Mouse (Mus musculus) kidney, embryonic 14.5 days (tissue): ENCODE results near the gene Slc7a1. TPM values are rescaled to one million over a fixed set of nuclear protein-coding genes. Genes with fewer than 3 reads are reported as not detected.

Experiments used
- ATAC-seq: fragments of 200-750 bp; cut with Nextera tagmentation; 2 replicates; pipeline ENCODE4 v1.8.0; 2017; ENCODE audit warnings: moderate number of reproducible peaks, mild to moderate bottlenecking, moderate TSS enrichment, moderate library complexity; ENCODE audit not compliant: low FRiP score, low TSS enrichment
- H3K27ac ChIP-seq: fragments of 300-500 bp; sonication (generic); 2 replicates; pipeline ENCODE4 v1.5.1; 2014; ENCODE audit warnings: low read depth, mild to moderate bottlenecking, low read length, moderate library complexity, mixed read lengths
- H3K27me3 ChIP-seq: fragments of 300-500 bp; sonication (generic); 2 replicates; pipeline ENCODE4 v1.6.1; 2014; ENCODE audit warnings: mild to moderate bottlenecking, low read length; ENCODE audit not compliant: control insufficient read depth, insufficient read depth
- H3K36me3 ChIP-seq: fragments of 300-500 bp; sonication (generic); 2 replicates; pipeline ENCODE4 v1.6.1; 2014; ENCODE audit warnings: low read length, mixed read lengths; ENCODE audit not compliant: control insufficient read depth, insufficient read depth
- H3K4me1 ChIP-seq: fragments of 300-500 bp; sonication (generic); 2 replicates; pipeline ENCODE4 v1.6.1; 2014; ENCODE audit warnings: low read length, mixed read lengths; ENCODE audit not compliant: control insufficient read depth, insufficient read depth
- H3K4me2 ChIP-seq: fragments of 300-500 bp; sonication (generic); replicated peaks from 2 replicates; pipeline ENCODE4 v1.6.1; 2014; ENCODE audit warnings: low read depth, mild to moderate bottlenecking, low read length
- H3K4me3 ChIP-seq: fragments of 300-500 bp; sonication (generic); 2 replicates; pipeline ENCODE4 v1.5.1; 2014; ENCODE audit warnings: mild to moderate bottlenecking, low read length
- H3K9ac ChIP-seq: fragments of 300-500 bp; sonication (generic); 2 replicates; pipeline ENCODE4 v1.6.1; 2014; ENCODE audit warnings: low read depth, mild to moderate bottlenecking, low read length, moderate library complexity
- H3K9me3 ChIP-seq: fragments of 300-500 bp; sonication (generic); 2 replicates; pipeline ENCODE4 v1.6.1; 2016; ENCODE audit warnings: low read length; ENCODE audit not compliant: control insufficient read depth
- WGBS: fragments of 180-500 bp; shearing (Covaris S2); extraction: QIAGEN DNeasy Blood & Tissue Kit; methylation state at CpG from one replicate; pipeline ENCODE4 v1.1.7; 2014; 5-methylcytosine and 5-hydroxymethylcytosine counted together
- polyA plus RNA-seq: library from polyadenylated mRNA; unstranded; fragments of >200 nt; fragmentation: Nextera tagmentation; extraction: Ambion mirVana; gene quantifications from 2 replicates; pipeline ENCODE4 v1.2.1, GENCODE M21; 2014

Slc7a1 gene
- polyA plus RNA-seq, 1 experiment from 2014 or later = 36.8 TPM

DNA sequence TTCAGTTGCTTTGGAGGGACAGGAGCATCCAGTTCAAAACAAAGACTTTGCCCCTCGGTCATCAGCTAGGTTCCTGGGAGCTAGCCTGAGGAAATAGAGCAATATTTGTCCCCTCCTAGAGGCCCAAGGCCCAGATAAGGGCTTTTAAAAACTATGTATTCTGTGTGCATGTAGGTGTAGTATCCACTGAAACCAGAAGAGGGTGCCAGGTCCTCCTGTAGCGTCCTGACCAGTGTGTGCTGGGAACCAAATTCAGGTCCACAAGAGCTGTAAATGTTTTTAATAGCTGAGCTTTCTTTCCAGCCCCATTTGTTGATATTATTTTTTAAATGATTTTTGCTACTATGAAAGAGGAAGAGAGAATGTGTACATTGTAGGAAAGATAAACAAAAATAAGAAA, 95.6 kb downstream of the Slc7a1 start:
- no peak overlapping the region for H3K4me3 ChIP-seq
- H3K27me3 ChIP-seq = no peaks in the 10 kb centered on the region
- H3K36me3 ChIP-seq = no peaks in the 10 kb centered on the region
- no peak overlapping the region for H3K27ac ChIP-seq
- no peak for ATAC-seq
- WGBS = 90% methylated on average over 2 of the region's 2 CpGs
- H3K9me3 ChIP-seq = no peaks in the 10 kb centered on the region
- no peaks in the 10 kb centered on the region for H3K4me1 ChIP-seq
- H3K9ac ChIP-seq = no peak overlapping the region
- H3K4me2 ChIP-seq = no peak overlapping the region

GRCm38 (mm10) chr5:148302968-148303367, 96.7 kb downstream of the Slc7a1 start:
- H3K36me3 ChIP-seq = no peaks in the 10 kb centered on the region
- H3K4me1 ChIP-seq = no peaks in the 10 kb centered on the region
- no peak overlapping the region for H3K9ac ChIP-seq
- ATAC-seq = no peak; the same call in 1 of the 2 replicates
- H3K27me3 ChIP-seq = no peaks in the 10 kb centered on the region
- H3K4me2 ChIP-seq = no peak overlapping the region
- H3K9me3 ChIP-seq = no peaks in the 10 kb centered on the region
- H3K4me3 ChIP-seq = no peak overlapping the region
- 82% methylated on average over 11 of the region's 11 CpGs for WGBS
- no peak overlapping the region for H3K27ac ChIP-seq

DNA sequence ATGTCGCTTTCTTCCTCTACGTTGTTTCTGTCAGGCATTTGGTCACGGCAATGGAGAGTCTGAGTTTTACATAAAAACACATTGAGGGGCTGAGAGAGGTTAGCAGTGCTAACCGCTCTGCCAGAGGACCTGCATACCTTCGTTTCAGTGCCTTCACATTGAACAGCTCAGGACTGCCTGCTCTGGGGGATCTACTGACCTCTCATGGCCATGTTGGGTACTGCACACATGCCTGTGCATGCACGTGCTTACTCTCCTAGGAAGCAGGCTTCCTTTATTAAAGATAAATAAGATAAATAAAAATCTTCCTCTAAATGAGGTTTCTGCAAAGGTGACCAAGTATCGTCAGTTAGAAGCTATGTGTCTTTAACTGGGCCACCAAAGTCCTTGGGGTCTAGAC, 106.4 kb downstream of the Slc7a1 start:
- WGBS = 82% methylated on average over 7 of the region's 7 CpGs
- Histone ChIP-seq H3K4me1 (no peaks in the 10 kb centered on the region), H3K36me3 (no peaks in the 10 kb centered on the region), H3K4me3 (no peak overlapping the region), H3K9ac (no peak overlapping the region), H3K27me3 (no peaks in the 10 kb centered on the region), H3K27ac (no peak overlapping the region), H3K9me3 (no peaks in the 10 kb centered on the region), H3K4me2 (no peak overlapping the region)
- no peak for ATAC-seq

GRCm38 (mm10) chr5:148292862-148293261, 106.8 kb downstream of the Slc7a1 start:
- no peaks in the 10 kb centered on the region for H3K36me3 ChIP-seq
- ATAC-seq = no peak
- no peak overlapping the region for H3K4me2 ChIP-seq
- H3K9ac ChIP-seq = no peak overlapping the region
- H3K9me3 ChIP-seq = no peaks in the 10 kb centered on the region
- no peak overlapping the region for H3K4me3 ChIP-seq
- H3K27me3 ChIP-seq = no peaks in the 10 kb centered on the region
- no peaks in the 10 kb centered on the region for H3K4me1 ChIP-seq
- H3K27ac ChIP-seq = no peak overlapping the region
- 82% methylated on average over 7 of the region's 7 CpGs for WGBS

DNA sequence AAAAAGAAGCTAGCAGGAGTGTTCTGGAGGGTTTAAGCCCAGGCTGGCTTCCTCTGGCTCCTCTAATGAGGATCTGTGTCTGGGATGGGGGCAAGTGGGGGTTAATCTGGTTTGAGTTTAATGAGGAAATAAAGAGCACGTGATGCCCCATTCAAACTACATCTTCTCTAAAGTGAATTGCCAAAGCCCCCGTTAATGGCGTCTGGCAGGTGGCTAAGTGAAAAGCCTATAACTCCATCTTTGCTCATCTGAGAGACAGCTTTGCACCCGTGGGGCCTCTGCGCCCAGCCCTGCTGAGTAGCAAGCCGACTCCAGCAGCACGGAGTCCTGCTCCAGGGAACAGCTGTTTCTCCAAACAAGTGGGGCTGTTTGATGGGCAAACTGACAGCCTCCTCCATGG, 109.8 kb downstream of the Slc7a1 start:
- 80% methylated on average over 7 of the region's 7 CpGs for WGBS
- Histone ChIP-seq H3K27ac (no peak overlapping the region), H3K4me2 (no peak overlapping the region), H3K4me3 (no peak overlapping the region), H3K9me3 (no peaks in the 10 kb centered on the region), H3K9ac (no peak overlapping the region), H3K27me3 (no peaks in the 10 kb centered on the region), H3K36me3 (no peaks in the 10 kb centered on the region), H3K4me1 (no peaks in the 10 kb centered on the region)
- no peak for ATAC-seq

GRCm38 (mm10) chr5:148288804-148289203, 110.9 kb downstream of the Slc7a1 start:
- H3K27ac ChIP-seq = no peak overlapping the region
- no peak for ATAC-seq
- no peaks in the 10 kb centered on the region for H3K4me1 ChIP-seq
- H3K9me3 ChIP-seq = no peaks in the 10 kb centered on the region
- H3K4me3 ChIP-seq = no peak overlapping the region
- WGBS = 73% methylated on average over 18 of the region's 18 CpGs
- no peak overlapping the region for H3K4me2 ChIP-seq
- no peaks in the 10 kb centered on the region for H3K36me3 ChIP-seq
- H3K27me3 ChIP-seq = no peaks in the 10 kb centered on the region
- no peak overlapping the region; the same call in 1 of the 2 replicates for H3K9ac ChIP-seq

DNA sequence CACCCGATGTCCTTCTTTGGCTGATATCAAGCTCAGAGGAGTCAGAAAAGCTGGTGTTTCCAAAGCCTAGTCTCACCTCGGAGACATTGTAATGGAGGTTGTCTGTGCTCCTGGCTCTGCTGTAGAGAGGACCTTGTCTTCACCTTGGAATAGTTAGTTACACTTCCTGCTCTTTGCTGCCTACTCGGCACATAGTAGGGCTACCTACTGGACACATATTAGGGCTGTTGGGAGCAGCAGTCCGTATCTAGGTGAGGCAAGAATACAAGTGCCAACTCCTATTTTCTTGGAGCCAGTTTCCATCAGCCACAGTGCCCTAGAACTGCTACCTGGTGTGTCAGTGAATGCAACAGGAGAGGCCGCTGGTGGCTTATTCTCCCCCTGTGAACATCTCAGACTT, 112.2 kb downstream of the Slc7a1 start:
- no peak for ATAC-seq
- H3K4me3 ChIP-seq = no peak overlapping the region
- no peak overlapping the region for H3K9ac ChIP-seq
- no peaks in the 10 kb centered on the region for H3K9me3 ChIP-seq
- no peaks in the 10 kb centered on the region for H3K36me3 ChIP-seq
- H3K27ac ChIP-seq = no peak overlapping the region
- WGBS = 91% methylated on average over 5 of the region's 5 CpGs
- H3K4me2 ChIP-seq = no peak overlapping the region
- no peaks in the 10 kb centered on the region for H3K4me1 ChIP-seq
- H3K27me3 ChIP-seq = no peaks in the 10 kb centered on the region

- ATAC-seq = no peak
- no peaks in the 10 kb centered on the region for H3K36me3 ChIP-seq
- H3K4me1 ChIP-seq = no peaks in the 10 kb centered on the region
- H3K9me3 ChIP-seq = no peaks in the 10 kb centered on the region
- no peak overlapping the region for H3K27ac ChIP-seq
- H3K27me3 ChIP-seq = no peaks in the 10 kb centered on the region
- WGBS = 82% methylated on average over 3 of the region's 3 CpGs
- H3K9ac ChIP-seq = no peak overlapping the region
- no peak overlapping the region for H3K4me3 ChIP-seq
- H3K4me2 ChIP-seq = no peak overlapping the region
Measured at GRCm38 (mm10) chr5:148283584-148283983, 116.1 kb downstream of the Slc7a1 start.

DNA sequence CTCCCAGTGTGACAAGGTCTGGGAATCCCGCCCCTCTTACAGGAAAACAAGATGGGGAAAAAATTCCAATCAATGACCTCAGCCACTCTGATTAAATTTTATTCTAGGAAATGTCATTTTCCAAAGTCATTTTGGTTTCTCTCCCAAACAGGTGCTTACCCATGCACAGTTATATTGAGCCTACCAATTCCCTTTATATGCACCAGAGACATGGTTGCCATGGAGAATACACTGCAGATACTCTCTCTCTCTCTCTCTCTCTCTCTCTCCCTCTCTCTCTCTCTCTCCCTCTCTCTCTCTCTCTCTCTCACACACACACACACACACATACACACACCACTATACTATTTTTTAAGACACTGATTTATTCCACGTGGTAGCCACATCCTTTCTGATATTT, 116.5 kb downstream of the Slc7a1 start:
- ATAC-seq = no peak
- 84% methylated on average over 2 of the region's 2 CpGs for WGBS
- no peak overlapping the region for H3K27ac ChIP-seq
- H3K4me1 ChIP-seq = no peaks in the 10 kb centered on the region
- no peaks in the 10 kb centered on the region for H3K9me3 ChIP-seq
- no peak overlapping the region for H3K4me2 ChIP-seq
- H3K4me3 ChIP-seq = no peak overlapping the region
- H3K36me3 ChIP-seq = no peaks in the 10 kb centered on the region
- H3K9ac ChIP-seq = no peak overlapping the region
- H3K27me3 ChIP-seq = no peaks in the 10 kb centered on the region

- Histone ChIP-seq H3K36me3 (no peaks in the 10 kb centered on the region), H3K9me3 (no peaks in the 10 kb centered on the region), H3K4me3 (no peak overlapping the region), H3K4me1 (no peaks in the 10 kb centered on the region), H3K4me2 (no peak overlapping the region), H3K27me3 (no peaks in the 10 kb centered on the region), H3K27ac (no peak overlapping the region), H3K9ac (no peak overlapping the region)
- no peak for ATAC-seq
- WGBS = 92% methylated on average over 5 of the region's 5 CpGs
Measured at GRCm38 (mm10) chr5:148282631-148283030, 117.1 kb downstream of the Slc7a1 start.
